16 mouse cellular contexts compared by ENCODE assay signal in the genomic region with DNA sequence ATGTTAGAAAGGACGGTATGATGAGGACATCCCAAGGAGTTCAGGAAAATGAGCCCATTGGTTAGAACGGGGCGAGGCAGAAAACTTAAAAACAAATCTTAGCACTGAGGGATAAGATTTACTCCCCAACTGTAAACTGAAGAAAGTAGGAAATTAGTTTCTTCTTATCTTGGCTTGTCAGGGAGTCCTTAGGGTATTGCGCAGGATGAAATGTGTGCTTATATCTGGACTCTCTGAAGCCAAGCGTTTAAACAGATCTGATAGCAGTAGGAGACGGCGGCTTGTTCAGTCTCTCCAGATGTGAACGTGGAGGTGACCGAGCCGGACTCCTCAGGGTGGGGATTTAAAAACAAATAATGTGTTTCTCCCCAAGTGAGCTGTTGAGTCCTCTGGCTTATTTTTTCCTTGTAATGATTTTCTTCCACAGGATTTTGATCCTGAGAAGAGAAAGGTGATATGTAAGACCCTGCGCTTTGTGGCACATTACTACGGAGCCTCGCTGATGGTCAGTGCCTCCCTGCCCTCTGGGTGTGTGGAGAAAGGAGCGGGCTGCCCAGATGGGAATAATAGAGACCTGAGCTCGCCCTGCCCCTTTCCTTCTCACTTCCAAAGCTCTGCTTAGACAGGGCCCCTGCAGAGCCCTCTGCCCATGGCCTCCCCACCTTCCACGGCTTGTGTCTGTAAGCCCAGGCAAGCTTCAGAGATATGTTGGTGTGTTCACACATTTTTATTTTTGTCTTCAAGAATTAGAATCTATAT. TPM values are rescaled to one million over a fixed set of nuclear protein-coding genes. Genes with fewer than 3 reads are reported as not detected.
DNase-seq lines count a peak whose midpoint lies in the region; ATAC-seq and TF ChIP-seq lines count a peak whose summit lies in the region.
"Had no signal": no experiment of that assay in that cellular context is flagged by ENCODE, and none has a peak within 500 bp of the region (broad histone marks: within the 10 kb centered on the region; RNA-seq: fewer than 3 reads in every experiment).

No protein-coding gene starts in this region.

- TF ChIP-seq RAD21 in MEL (IDR thresholded peaks at IDR 0.05; ENCODE audit: low read depth, low read length) = no peak

- H3K79me2 ChIP-seq in MEL (ENCODE audit: control insufficient read depth, insufficient read depth, low read length, poor library complexity) = no peaks in the 10 kb centered on the region

- no peak overlapping the region for H3K4me2 ChIP-seq in hindbrain, embryonic 12.5 days (replicated peaks)
- H3K4me2 ChIP-seq in hindbrain, embryonic 11.5 days (replicated peaks; ENCODE audit: low read depth, low read length) = no peak overlapping the region
- H3K4me2 ChIP-seq in limb, embryonic 14.5 days (replicated peaks; ENCODE audit: low read depth, low read length, severe bottlenecking) = no peak overlapping the region

- H3K9ac ChIP-seq in hindbrain, embryonic 12.5 days = no peak overlapping the region
- H3K9ac ChIP-seq in hindbrain, embryonic 11.5 days (ENCODE audit: low read depth, low read length) = no peak overlapping the region
- no peak overlapping the region for H3K9ac ChIP-seq in MEL (ENCODE audit: control insufficient read depth, low read depth, low read length, poor library complexity, severe bottlenecking)
- no peak overlapping the region for H3K9ac ChIP-seq in limb, embryonic 14.5 days (ENCODE audit: low read depth, low read length, severe bottlenecking)

- WGBS in hindbrain, embryonic 12.5 days = 51% methylated on average over 16 of the region's 16 CpGs
- 64% methylated on average over 16 of the region's 16 CpGs for WGBS in hindbrain, embryonic 11.5 days
- WGBS in limb, embryonic 14.5 days = 44% methylated on average over 16 of the region's 16 CpGs

- 0 out of 2 replicates have a peak overlapping the region, but pooled peaks have one; percentile 4 for H3K27ac ChIP-seq in hindbrain, embryonic 12.5 days
- H3K27ac ChIP-seq in hindbrain, embryonic 11.5 days (ENCODE audit: low read depth, low read length) = no peak overlapping the region
- H3K27ac ChIP-seq in MEL (ENCODE audit: control insufficient read depth, low read depth, low read length) = peak overlapping the region; percentile 19
- H3K27ac ChIP-seq in limb, embryonic 14.5 days (replicated peaks; ENCODE audit: low read depth, low read length) = no peak overlapping the region; the same call in 1 of the 2 replicates
- no peak overlapping the region for H3K27ac ChIP-seq in left cerebral cortex, adult 2 months
- H3K27ac ChIP-seq: heart, adult 2 months had no signal

- no peaks in the 10 kb centered on the region for H3K36me3 ChIP-seq in hindbrain, embryonic 12.5 days
- H3K36me3 ChIP-seq in hindbrain, embryonic 11.5 days (ENCODE audit: control insufficient read depth, insufficient read depth, low read length) = no peaks in the 10 kb centered on the region
- H3K36me3 ChIP-seq in MEL (ENCODE audit: control insufficient read depth in 1 of 2, insufficient read depth in 2 of 2, low read length in 2 of 2) = peaks cover 0 to 12% of the 10 kb centered on the region in 2 experiments; a peak in 2 of 4 replicates
- peaks cover 7% of the 10 kb centered on the region; the same call in 1 of the 2 replicates for H3K36me3 ChIP-seq in limb, embryonic 14.5 days (ENCODE audit: control insufficient read depth, insufficient read depth, low read length)

- H3K4me3 ChIP-seq in hindbrain, embryonic 12.5 days = no peak overlapping the region
- H3K4me3 ChIP-seq in hindbrain, embryonic 11.5 days (ENCODE audit: low read depth, low read length) = no peak overlapping the region
- no peak overlapping the region for H3K4me3 ChIP-seq in MEL (ENCODE audit: control insufficient read depth in 1 of 2, insufficient read depth in 1 of 2, low read depth in 2 of 2, low read length in 2 of 2)
- H3K4me3 ChIP-seq in limb, embryonic 14.5 days (replicated peaks; ENCODE audit: low read length) = no peak overlapping the region
- no peak overlapping the region for H3K4me3 ChIP-seq in left cerebral cortex, adult 2 months
- H3K4me3 ChIP-seq: heart, adult 2 months had no signal

- peak; percentile 84 to 86 for TF ChIP-seq EP300 in MEL (IDR thresholded peaks at IDR 0.05; ENCODE audit: low read depth in 1 of 2, low read length in 2 of 2)

- TF ChIP-seq CTCF in MEL (IDR thresholded peaks at IDR 0.05 in 2 of 3, conservative IDR thresholded peaks at IDR 0.05 in 1 of 3; ENCODE audit: control insufficient read depth in 1 of 3, insufficient read depth in 1 of 3, low read depth in 2 of 3, low read length in 3 of 3, poor library complexity in 1 of 3, severe bottlenecking in 1 of 3) = no peak
- no peak for TF ChIP-seq CTCF in left cerebral cortex, adult 2 months (IDR thresholded peaks at IDR 0.05)

- peaks cover 10% of the 10 kb centered on the region for H3K4me1 ChIP-seq in hindbrain, embryonic 12.5 days
- H3K4me1 ChIP-seq in hindbrain, embryonic 11.5 days (replicated peaks; ENCODE audit: control insufficient read depth, insufficient read depth, low read length) = 0 out of 2 replicates have a peak, but pooled peaks cover 2% of the 10 kb centered on the region
- H3K4me1 ChIP-seq in MEL (ENCODE audit: control insufficient read depth in 1 of 2, insufficient read depth in 2 of 2, low read length in 2 of 2) = peaks cover 13% of the 10 kb centered on the region in 2 experiments
- peaks cover 14% of the 10 kb centered on the region; the same call in 1 of the 2 replicates for H3K4me1 ChIP-seq in limb, embryonic 14.5 days (ENCODE audit: control insufficient read depth, insufficient read depth, low read length)

- no peak for ATAC-seq in hindbrain, embryonic 12.5 days (ENCODE audit: low FRiP score)
- no peak for ATAC-seq in hindbrain, embryonic 11.5 days (ENCODE audit: low FRiP score)
- peak; percentile 39; the same call in 1 of the 2 replicates for ATAC-seq in limb, embryonic 14.5 days (ENCODE audit: low FRiP score, low read depth)

- H3K9me3 ChIP-seq in hindbrain, embryonic 12.5 days (replicated peaks) = no peaks in the 10 kb centered on the region
- no peaks in the 10 kb centered on the region for H3K9me3 ChIP-seq in hindbrain, embryonic 11.5 days (ENCODE audit: control insufficient read depth, low read length)
- H3K9me3 ChIP-seq in MEL (replicated peaks; ENCODE audit: insufficient read depth, low read length) = no peaks in the 10 kb centered on the region
- no peaks in the 10 kb centered on the region for H3K9me3 ChIP-seq in limb, embryonic 14.5 days (ENCODE audit: control insufficient read depth, low read length)

- DNase-seq in hindbrain, embryonic 11.5 days (ENCODE audit: low spot score) = no peak
- peak; percentile 73 for DNase-seq in MEL (ENCODE audit: low read depth, low spot score)
- peak; percentile 43 for DNase-seq in embryo, embryonic 11 days
- no peak for DNase-seq in limb, embryonic 14.5 days (ENCODE audit: low spot score)
- no peak for DNase-seq in left cerebral cortex, adult 2 months (ENCODE audit: extremely low spot score in 1 of 2, low spot score in 2 of 2)
- no peak for DNase-seq in liver
- DNase-seq: cerebellum, adult 11 months; heart, adult 2 months; left cerebral cortex, postnatal 4 days; lung, adult 18-20 months; right cerebral cortex, postnatal 25 days had no signal

- no peaks in the 10 kb centered on the region for H3K27me3 ChIP-seq in hindbrain, embryonic 12.5 days
- H3K27me3 ChIP-seq in hindbrain, embryonic 11.5 days (ENCODE audit: control insufficient read depth, insufficient read depth, low read length) = no peaks in the 10 kb centered on the region
- H3K27me3 ChIP-seq in MEL (ENCODE audit: control insufficient read depth in 1 of 2, insufficient read depth in 2 of 2, low read length in 2 of 2) = no peaks in the 10 kb centered on the region
- H3K27me3 ChIP-seq in limb, embryonic 14.5 days (ENCODE audit: control insufficient read depth, insufficient read depth, low read length) = no peaks in the 10 kb centered on the region

- TF ChIP-seq POLR2A in MEL (IDR thresholded peaks at IDR 0.05; ENCODE audit: control insufficient read depth in 1 of 2, insufficient read depth in 1 of 2, low read depth in 1 of 2, low read length in 2 of 2, poor library complexity in 1 of 2) = no peak
- TF ChIP-seq POLR2A in limb, embryonic 14.5 days (IDR thresholded peaks at IDR 0.05; ENCODE audit: borderline replicate concordance, extremely low read depth, insufficient read depth, insufficient read length) = no peak

- intact Hi-C loops in left cerebral cortex, adult 2 months (cut with DNase I) = loop anchor here (5.0 kb wide), 2 partner anchors 132 to 177 kb away; a partner anchor contains a TSS

TF ChIP-seq in MEL, 35 proteins besides CTCF, POLR2A, EP300 and RAD21 (continues in another document):
- no peak for TF ChIP-seq ELF1 (IDR thresholded peaks at IDR 0.05; ENCODE audit: low read depth, low read length)

RNA-seq across cellular contexts. Expression of a gene that starts 18.2 kb away (rescaled TPM):
- polyA plus RNA-seq in hindbrain, embryonic 12.5 days (2016; fragmentation: Nextera tagmentation; extraction: Ambion mirVana) = 34.9 and 37.7 TPM in 2 replicates
- polyA plus RNA-seq in hindbrain, embryonic 11.5 days (2014; fragmentation: Nextera tagmentation; extraction: Ambion mirVana) = 36.0 and 38.2 TPM in 2 replicates
- not detected in 2 replicates for total RNA-seq in MEL (2012; rRNA removed)
- under 1 TPM in 1 of 2 experiments, not detected in 1; 0.08 TPM for polyA plus RNA-seq in MEL (2012; ENCODE audit: insufficient read depth in 1 of 2, insufficient read length in 2 of 2, low read depth in 1 of 2, low replicate concordance in 2 of 2, missing spikeins in 1 of 2)
- 17.2 and 21.0 TPM in 2 replicates for polyA plus RNA-seq in limb, embryonic 14.5 days (2012; rRNA removed)
- 29.9 and 33.0 TPM in 2 replicates for polyA plus RNA-seq in limb, embryonic 14.5 days (2014; fragmentation: Nextera tagmentation; extraction: Ambion mirVana)
- total RNA-seq in left cerebral cortex, adult 2 months (2021) = 10 to 100 TPM; 19.4 to 23.5 TPM

RNA-seq across cellular contexts. Expression of a gene that starts 31.6 kb away (rescaled TPM):
- 0.12 and 0.22 TPM in 2 replicates for polyA plus RNA-seq in hindbrain, embryonic 12.5 days (2016; fragmentation: Nextera tagmentation; extraction: Ambion mirVana)
- 0.28 and 0.42 TPM in 2 replicates for polyA plus RNA-seq in hindbrain, embryonic 11.5 days (2014; fragmentation: Nextera tagmentation; extraction: Ambion mirVana)
- not detected in 2 replicates for total RNA-seq in MEL (2012; rRNA removed)
- polyA plus RNA-seq in MEL (2012; ENCODE audit: insufficient read depth in 1 of 2, insufficient read length in 2 of 2, low read depth in 1 of 2, low replicate concordance in 2 of 2, missing spikeins in 1 of 2) = not detected
- 0.16 and 0.27 TPM in 2 replicates for polyA plus RNA-seq in limb, embryonic 14.5 days (2012; rRNA removed)
- 0.18 TPM in 1 of 2 replicates, not detected in the other for polyA plus RNA-seq in limb, embryonic 14.5 days (2014; fragmentation: Nextera tagmentation; extraction: Ambion mirVana)
- not detected for total RNA-seq in left cerebral cortex, adult 2 months (2021)
- total RNA-seq: gastrocnemius, adult 18-20 months; heart, adult 2 months; hematopoietic stem cell, adult 5-6 weeks; layer of hippocampus, postnatal 10 days; left cerebral cortex, postnatal 4 days had no signal
- polyA plus RNA-seq: cortical plate, adult 2 months; heart, adult 2 months had no signal

RNA-seq across cellular contexts. Expression of a gene that starts 38.3 kb away (rescaled TPM):
- 3.8 and 5.8 TPM in 2 replicates for polyA plus RNA-seq in hindbrain, embryonic 12.5 days (2016; fragmentation: Nextera tagmentation; extraction: Ambion mirVana)
- 2.2 and 3.0 TPM in 2 replicates for polyA plus RNA-seq in hindbrain, embryonic 11.5 days (2014; fragmentation: Nextera tagmentation; extraction: Ambion mirVana)
- not detected in 2 replicates for total RNA-seq in MEL (2012; rRNA removed)
- not detected for polyA plus RNA-seq in MEL (2012; ENCODE audit: insufficient read depth in 1 of 2, insufficient read length in 2 of 2, low read depth in 1 of 2, low replicate concordance in 2 of 2, missing spikeins in 1 of 2)
- polyA plus RNA-seq in limb, embryonic 14.5 days (2012; rRNA removed) = 1.7 and 2.6 TPM in 2 replicates
- 1.3 and 2.3 TPM in 2 replicates for polyA plus RNA-seq in limb, embryonic 14.5 days (2014; fragmentation: Nextera tagmentation; extraction: Ambion mirVana)
- total RNA-seq in left cerebral cortex, adult 2 months (2021) = not detected
- total RNA-seq: gastrocnemius, adult 18-20 months; heart, adult 2 months; hematopoietic stem cell, adult 5-6 weeks; layer of hippocampus, postnatal 10 days had no signal
- polyA plus RNA-seq: heart, adult 2 months had no signal

Comparison
In these comparisons a context has a peak if more than half of its experiments do, and no peak if none do; other contexts are left out.
1. H3K27ac ChIP-seq: peak in hindbrain, embryonic 12.5 days (single experiment) and MEL (single experiment); none in hindbrain, embryonic 11.5 days (single experiment), limb, embryonic 14.5 days (single experiment) and left cerebral cortex, adult 2 months (single experiment).
2. DNase-seq: peak in MEL (single experiment) and embryo, embryonic 11 days (single experiment); none in hindbrain, embryonic 11.5 days (single experiment), limb, embryonic 14.5 days (single experiment), left cerebral cortex, adult 2 months (0 of 2) and liver (single experiment).
3. RNA of a gene that starts 18.2 kb away (polyA plus RNA-seq): 36.0 to 38.2 TPM in hindbrain, embryonic 11.5 days, 34.9 to 37.7 TPM in hindbrain, embryonic 12.5 days and 17.2 to 33.0 TPM in limb, embryonic 14.5 days; 0.08 TPM in MEL; every median in the first group is over 10 times any median in the second.